Mouse (Mus musculus) kidney, adult 2 months (tissue): ENCODE measurements around the gene Coq4.

Experiments
- CTCF ChIP-seq: fragments of 200-500 bp; conservative IDR thresholded peaks from 2 replicates; pipeline ENCODE4 v1.5.1; 2011; ENCODE audit warnings: low read depth, mild to moderate bottlenecking, control low read depth, low read length, moderate library complexity, mixed read lengths; ENCODE audit not compliant: insufficient read depth, insufficient read length
- POLR2A ChIP-seq: fragments of 200-500 bp; IDR thresholded peaks from one replicate; pipeline ENCODE4 v1.6.1; 2011; ENCODE audit warnings: low read depth, low read length, control low read depth

- no peak for TF ChIP-seq POLR2A
- no peak for TF ChIP-seq CTCF
These were observed 39.1 kb downstream of the Coq4 start for GRCm38 (mm10) chr2:29826318-29826925.
